Mouse (Mus musculus): ENCODE data around the gene Ccdc130. TPM values are rescaled to one million over a fixed set of nuclear protein-coding genes. Genes with fewer than 3 reads are reported as not detected.

Gene Ccdc130
- polyA plus RNA-seq, 1 experiment from 2014 or later: 28.8 TPM

- Histone ChIP-seq H3K36me3 (ENCODE audit: control insufficient read depth, insufficient read depth, low read length) (no peaks in the 10 kb centered on the region), H3K4me2 (ENCODE audit: low read depth, low read length) (no peak overlapping the region), H3K27me3 (ENCODE audit: control insufficient read depth, insufficient read depth, low read length) (no peaks in the 10 kb centered on the region), H3K9me3 (ENCODE audit: control insufficient read depth, low read length) (no peaks in the 10 kb centered on the region), H3K27ac (ENCODE audit: low read depth, low read length) (no peak overlapping the region), H3K9ac (replicated peaks; ENCODE audit: low read depth, low read length) (no peak overlapping the region), H3K4me1 (ENCODE audit: control insufficient read depth, insufficient read depth, low read length) (no peaks in the 10 kb centered on the region), H3K4me3 (ENCODE audit: low read depth, low read length) (no peak overlapping the region)
- ATAC-seq (ENCODE audit: low read depth): no peak
- WGBS: 87% methylated on average over 10 of the region's 10 CpGs
Observed at GRCm38 (mm10) chr8:84280777-84281176, 10.6 kb upstream of the Ccdc130 start.

GRCm38 (mm10) chr8:84276447-84276846, 6.3 kb upstream of the Ccdc130 start:
- Histone ChIP-seq H3K36me3 (ENCODE audit: control insufficient read depth, insufficient read depth, low read length) (no peaks in the 10 kb centered on the region), H3K9me3 (ENCODE audit: control insufficient read depth, low read length) (no peaks in the 10 kb centered on the region), H3K4me1 (ENCODE audit: control insufficient read depth, insufficient read depth, low read length) (no peaks in the 10 kb centered on the region), H3K27ac (ENCODE audit: low read depth, low read length) (no peak overlapping the region), H3K27me3 (ENCODE audit: control insufficient read depth, insufficient read depth, low read length) (no peaks in the 10 kb centered on the region), H3K4me3 (ENCODE audit: low read depth, low read length) (no peak overlapping the region), H3K9ac (replicated peaks; ENCODE audit: low read depth, low read length) (no peak overlapping the region), H3K4me2 (ENCODE audit: low read depth, low read length) (no peak overlapping the region)
- ATAC-seq (ENCODE audit: low read depth): no peak
- WGBS: 56% methylated on average over 1 of the region's 1 CpGs

GRCm38 (mm10) chr8:84273968-84274367, 3.8 kb upstream of the Ccdc130 start:
- no peak overlapping the region for H3K4me3 ChIP-seq (ENCODE audit: low read depth, low read length)
- 85% methylated on average over 3 of the region's 3 CpGs for WGBS
- ATAC-seq (ENCODE audit: low read depth): no peak
- no peak overlapping the region for H3K4me2 ChIP-seq (ENCODE audit: low read depth, low read length)
- H3K9me3 ChIP-seq (ENCODE audit: control insufficient read depth, low read length): no peaks in the 10 kb centered on the region
- no peak overlapping the region for H3K9ac ChIP-seq (replicated peaks; ENCODE audit: low read depth, low read length)
- H3K36me3 ChIP-seq (ENCODE audit: control insufficient read depth, insufficient read depth, low read length): no peaks in the 10 kb centered on the region
- no peak overlapping the region for H3K27ac ChIP-seq (ENCODE audit: low read depth, low read length)
- H3K4me1 ChIP-seq (ENCODE audit: control insufficient read depth, insufficient read depth, low read length): peaks cover 6% of the 10 kb centered on the region; the same call in 1 of the 2 replicates
- H3K27me3 ChIP-seq (ENCODE audit: control insufficient read depth, insufficient read depth, low read length): no peaks in the 10 kb centered on the region

- Histone ChIP-seq H3K9me3 (ENCODE audit: control insufficient read depth, low read length) (no peaks in the 10 kb centered on the region), H3K9ac (replicated peaks; ENCODE audit: low read depth, low read length) (no peak overlapping the region), H3K4me3 (ENCODE audit: low read depth, low read length) (no peak overlapping the region), H3K27me3 (ENCODE audit: control insufficient read depth, insufficient read depth, low read length) (no peaks in the 10 kb centered on the region), H3K27ac (ENCODE audit: low read depth, low read length) (no peak overlapping the region), H3K36me3 (ENCODE audit: control insufficient read depth, insufficient read depth, low read length) (no peaks in the 10 kb centered on the region; the same call in 1 of the 2 replicates), H3K4me2 (ENCODE audit: low read depth, low read length) (no peak overlapping the region), H3K4me1 (ENCODE audit: control insufficient read depth, insufficient read depth, low read length) (peaks cover 6% of the 10 kb centered on the region; the same call in 1 of the 2 replicates)
- ATAC-seq (ENCODE audit: low read depth): no peak
- 91% methylated on average over 4 of the region's 4 CpGs for WGBS
Observed at GRCm38 (mm10) chr8:84272302-84272701, 2.1 kb upstream of the Ccdc130 start.

GRCm38 (mm10) chr8:84261098-84261497, 9.1 kb downstream of the Ccdc130 start:
- peaks cover 48% of the 10 kb centered on the region for H3K36me3 ChIP-seq (ENCODE audit: control insufficient read depth, insufficient read depth, low read length)
- H3K9me3 ChIP-seq (ENCODE audit: control insufficient read depth, low read length): no peaks in the 10 kb centered on the region
- H3K4me3 ChIP-seq (ENCODE audit: low read depth, low read length): no peak overlapping the region
- no peak overlapping the region for H3K4me2 ChIP-seq (ENCODE audit: low read depth, low read length)
- no peak overlapping the region for H3K9ac ChIP-seq (replicated peaks; ENCODE audit: low read depth, low read length)
- WGBS: 94% methylated on average over 4 of the region's 4 CpGs
- H3K27ac ChIP-seq (ENCODE audit: low read depth, low read length): no peak overlapping the region
- H3K4me1 ChIP-seq (ENCODE audit: control insufficient read depth, insufficient read depth, low read length): peaks cover 8% of the 10 kb centered on the region
- no peak for ATAC-seq (ENCODE audit: low read depth)
- H3K27me3 ChIP-seq (ENCODE audit: control insufficient read depth, insufficient read depth, low read length): no peaks in the 10 kb centered on the region

GRCm38 (mm10) chr8:84256822-84257610, 13.2 kb downstream of the Ccdc130 start, which contains the start of gene Mri1:
Mri1 (minus strand) TSS chr8:84257326.
- Histone ChIP-seq H3K27ac (ENCODE audit: low read depth, low read length) (peak within 1 kb of the TSS; percentile 87), H3K4me1 (ENCODE audit: control insufficient read depth, insufficient read depth, low read length) (peaks cover 10% of the 10 kb centered on the region), H3K4me2 (ENCODE audit: low read depth, low read length) (peak within 1 kb of the TSS; percentile 91), H3K27me3 (ENCODE audit: control insufficient read depth, insufficient read depth, low read length) (no peaks in the 10 kb centered on the region), H3K4me3 (ENCODE audit: low read depth, low read length) (peak within 1 kb of the TSS; percentile 72), H3K9ac (replicated peaks; ENCODE audit: low read depth, low read length) (peak within 1 kb of the TSS; percentile 82), H3K9me3 (ENCODE audit: control insufficient read depth, low read length) (no peaks in the 10 kb centered on the region), H3K36me3 (ENCODE audit: control insufficient read depth, insufficient read depth, low read length) (peaks cover 47% of the 10 kb centered on the region)
- peak; percentile 89 for ATAC-seq (ENCODE audit: low read depth)
- under 1% methylated on average over 63 of the region's 64 CpGs for WGBS

- 12% methylated on average over 6 of the region's 6 CpGs for WGBS
- H3K27me3 ChIP-seq (ENCODE audit: control insufficient read depth, insufficient read depth, low read length): no peaks in the 10 kb centered on the region
- peaks cover 10% of the 10 kb centered on the region for H3K4me1 ChIP-seq (ENCODE audit: control insufficient read depth, insufficient read depth, low read length)
- H3K27ac ChIP-seq (ENCODE audit: low read depth, low read length): peak overlapping the region; percentile 87
- peak overlapping the region; percentile 91 for H3K4me2 ChIP-seq (ENCODE audit: low read depth, low read length)
- H3K9ac ChIP-seq (replicated peaks; ENCODE audit: low read depth, low read length): peak overlapping the region; percentile 82
- H3K4me3 ChIP-seq (ENCODE audit: low read depth, low read length): peak overlapping the region; percentile 72
- no peaks in the 10 kb centered on the region for H3K9me3 ChIP-seq (ENCODE audit: control insufficient read depth, low read length)
- H3K36me3 ChIP-seq (ENCODE audit: control insufficient read depth, insufficient read depth, low read length): peaks cover 42% of the 10 kb centered on the region
- peak; percentile 36 for ATAC-seq (ENCODE audit: low read depth)
Observed at GRCm38 (mm10) chr8:84256458-84256821, 13.7 kb downstream of the Ccdc130 start.

GRCm38 (mm10) chr8:84255858-84256257, 14.3 kb downstream of the Ccdc130 start:
- no peak; the same call in 1 of the 2 replicates for ATAC-seq (ENCODE audit: low read depth)

More at GRCm38 (mm10) chr8:84255858-84256257, 14.3 kb downstream of the Ccdc130 start:
- Histone ChIP-seq H3K4me3 (ENCODE audit: low read depth, low read length) (peak overlapping the region; percentile 72), H3K4me2 (ENCODE audit: low read depth, low read length) (peak overlapping the region; percentile 91), H3K27me3 (ENCODE audit: control insufficient read depth, insufficient read depth, low read length) (no peaks in the 10 kb centered on the region), H3K4me1 (ENCODE audit: control insufficient read depth, insufficient read depth, low read length) (peaks cover 10% of the 10 kb centered on the region), H3K9ac (replicated peaks; ENCODE audit: low read depth, low read length) (no peak overlapping the region), H3K9me3 (ENCODE audit: control insufficient read depth, low read length) (no peaks in the 10 kb centered on the region), H3K36me3 (ENCODE audit: control insufficient read depth, insufficient read depth, low read length) (peaks cover 42% of the 10 kb centered on the region), H3K27ac (ENCODE audit: low read depth, low read length) (no peak overlapping the region)
- WGBS: 86% methylated on average over 3 of the region's 3 CpGs
